Mouse (Mus musculus): ENCODE measurements at regions not wholly inside any gene's neighbourhood (a gene's known extent, or its start where the extent isn't known, plus 50 kb on each side); places are given as distances from the start of the nearest gene placed in this dataset.
"Not testable (repeated sequence)": the region's sequence is repeated elsewhere in the genome, so short reads cannot be mapped to it uniquely, and the experiment has no call there.

- TF ChIP-seq CTCF (conservative IDR thresholded peaks at IDR 0.05; ENCODE audit: low read length), result no peak
- no peaks in the 10 kb centered on the region; the same call in 1 of the 2 replicates for H3K27me3 ChIP-seq (ENCODE audit: insufficient read depth, low read length)
- H3K4me3 ChIP-seq (replicated peaks; ENCODE audit: low read length), result no peak overlapping the region
- 0 out of 2 replicates have a peak, but pooled peaks cover 9% of the 10 kb centered on the region for H3K9me3 ChIP-seq (ENCODE audit: low read length)
- no peaks in the 10 kb centered on the region for H3K4me1 ChIP-seq (replicated peaks; ENCODE audit: low read depth, low read length)
- H3K36me3 ChIP-seq (ENCODE audit: insufficient read depth, low read length), result no peaks in the 10 kb centered on the region
Measured at GRCm38 (mm10) chr6:48185311-48185710, 98.9 kb upstream of the Zfp746 start.

GRCm38 (mm10) chr6:48178360-48179120 lies 92.1 kb upstream of the Zfp746 start:
- no peak for TF ChIP-seq CTCF (conservative IDR thresholded peaks at IDR 0.05; ENCODE audit: low read length)
- TF ChIP-seq NANOG (IDR thresholded peaks at IDR 0.05; ENCODE audit: borderline replicate concordance, low read length), result no peak
- no peak for TF ChIP-seq POU5F1 (IDR thresholded peaks at IDR 0.05; ENCODE audit: borderline replicate concordance, low read length)

GRCm38 (mm10) chr6:48177936-48178335 lies 91.5 kb upstream of the Zfp746 start:
- H3K27me3 ChIP-seq (ENCODE audit: insufficient read depth, low read length), result peaks cover 5% of the 10 kb centered on the region; the same call in 1 of the 2 replicates
- TF ChIP-seq CTCF (conservative IDR thresholded peaks at IDR 0.05; ENCODE audit: low read length) (peak; percentile 33), POU5F1 (IDR thresholded peaks at IDR 0.05; ENCODE audit: borderline replicate concordance, low read length) (no peak)
- H3K9me3 ChIP-seq (ENCODE audit: low read length), result no peaks in the 10 kb centered on the region
- no peak overlapping the region for H3K4me3 ChIP-seq (replicated peaks; ENCODE audit: low read length)
- H3K4me1 ChIP-seq (replicated peaks; ENCODE audit: low read depth, low read length), result no peaks in the 10 kb centered on the region; the same call in 1 of the 2 replicates
- no peaks in the 10 kb centered on the region for H3K36me3 ChIP-seq (ENCODE audit: insufficient read depth, low read length)

More at GRCm38 (mm10) chr6:48178360-48179120, 92.1 kb upstream of the Zfp746 start:
- peaks cover 5% of the 10 kb centered on the region; the same call in 1 of the 2 replicates for H3K27me3 ChIP-seq (ENCODE audit: insufficient read depth, low read length)
- H3K4me1 ChIP-seq (replicated peaks; ENCODE audit: low read depth, low read length), result no peaks in the 10 kb centered on the region; the same call in 1 of the 2 replicates
- H3K9me3 ChIP-seq (ENCODE audit: low read length), result no peaks in the 10 kb centered on the region
- H3K4me3 ChIP-seq (replicated peaks; ENCODE audit: low read length), result no peak overlapping the region
- H3K36me3 ChIP-seq (ENCODE audit: insufficient read depth, low read length), result no peaks in the 10 kb centered on the region

- no peaks in the 10 kb centered on the region for H3K9me3 ChIP-seq (ENCODE audit: low read length)
- no peak overlapping the region for H3K4me3 ChIP-seq (replicated peaks; ENCODE audit: low read length)
- H3K36me3 ChIP-seq (ENCODE audit: insufficient read depth, low read length), result no peaks in the 10 kb centered on the region
- TF ChIP-seq POU5F1 (IDR thresholded peaks at IDR 0.05; ENCODE audit: borderline replicate concordance, low read length), result no peak
- no peak for TF ChIP-seq CTCF (conservative IDR thresholded peaks at IDR 0.05; ENCODE audit: low read length)
- TF ChIP-seq NANOG (IDR thresholded peaks at IDR 0.05; ENCODE audit: borderline replicate concordance, low read length), result no peak
- H3K4me1 ChIP-seq (replicated peaks; ENCODE audit: low read depth, low read length), result no peaks in the 10 kb centered on the region; the same call in 1 of the 2 replicates
- H3K27me3 ChIP-seq (ENCODE audit: insufficient read depth, low read length), result peaks cover 5% of the 10 kb centered on the region; the same call in 1 of the 2 replicates
Measured at GRCm38 (mm10) chr6:48175234-48175633, 88.8 kb upstream of the Zfp746 start.

DNA sequence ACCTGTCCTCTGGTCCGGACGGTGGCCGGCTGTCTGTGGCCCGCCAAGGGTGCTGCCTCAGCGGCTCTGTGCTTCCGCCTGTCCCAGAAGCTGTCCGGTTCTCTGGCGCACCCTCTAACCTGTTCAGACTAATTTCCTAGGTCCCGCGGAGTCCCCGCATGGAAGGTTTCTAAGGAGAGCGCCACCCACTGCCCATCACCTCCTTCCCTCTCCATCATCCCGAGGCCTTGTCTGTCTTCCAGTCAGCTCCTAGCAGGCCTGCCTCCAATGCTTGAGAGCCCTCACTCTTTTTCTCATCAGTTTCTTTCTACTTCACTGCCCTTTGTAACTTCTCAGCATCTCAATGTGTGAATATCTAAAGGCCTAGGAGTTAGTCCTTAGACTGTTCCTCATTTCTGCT lies 86.4 kb upstream of the Zfp746 start:
- not testable (repeated sequence) for H3K9me3 ChIP-seq (ENCODE audit: low read length); H3K4me1 ChIP-seq (replicated peaks; ENCODE audit: low read depth, low read length); H3K27me3 ChIP-seq (ENCODE audit: insufficient read depth, low read length); H3K36me3 ChIP-seq (ENCODE audit: insufficient read depth, low read length)
- peak overlapping the region; percentile 58 for H3K4me3 ChIP-seq (replicated peaks; ENCODE audit: low read length)

- Histone ChIP-seq H3K4me1 (replicated peaks; ENCODE audit: low read depth, low read length) (no peaks in the 10 kb centered on the region), H3K27me3 (ENCODE audit: insufficient read depth, low read length) (no peaks in the 10 kb centered on the region), H3K9me3 (ENCODE audit: low read length) (no peaks in the 10 kb centered on the region), H3K36me3 (ENCODE audit: insufficient read depth, low read length) (no peaks in the 10 kb centered on the region), H3K4me3 (replicated peaks; ENCODE audit: low read length) (no peak overlapping the region)
- TF ChIP-seq NANOG (IDR thresholded peaks at IDR 0.05; ENCODE audit: borderline replicate concordance, low read length), result no peak
- TF ChIP-seq POU5F1 (IDR thresholded peaks at IDR 0.05; ENCODE audit: borderline replicate concordance, low read length), result no peak
- no peak for TF ChIP-seq CTCF (conservative IDR thresholded peaks at IDR 0.05; ENCODE audit: low read length)
Measured at GRCm38 (mm10) chr6:48136851-48137250, 50.5 kb upstream of the Zfp746 start.
